Mouse (Mus musculus): ENCODE results near the gene Tmcc3.

DNA sequence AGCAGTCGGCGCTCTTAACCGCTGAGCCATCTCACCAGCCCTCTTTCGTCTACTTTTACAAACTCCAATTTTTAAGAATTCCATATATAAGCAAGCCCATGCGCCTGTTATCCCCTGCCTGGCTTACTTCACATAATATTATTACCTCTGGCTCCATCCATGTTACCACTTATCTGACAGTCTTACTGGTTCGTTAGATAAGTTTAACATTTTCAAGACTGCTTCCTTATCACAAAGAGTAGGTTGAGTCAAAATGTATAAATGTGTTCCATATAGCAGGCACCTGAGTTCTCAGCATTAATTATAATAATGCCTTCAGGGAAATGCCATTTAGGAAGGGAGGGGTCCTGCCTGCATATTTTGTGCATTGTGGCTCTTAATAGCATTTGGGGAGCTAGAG lies 255.5 kb downstream of the Tmcc3 start:
- TF ChIP-seq CTCF (IDR thresholded peaks at IDR 0.05; ENCODE audit: extremely low read depth, insufficient read depth, insufficient read length, insufficient replicate concordance) = no peak
- TF ChIP-seq POLR2A (IDR thresholded peaks at IDR 0.05; ENCODE audit: low read depth, low read length) = no peak
